Mouse (Mus musculus) heart, postnatal 0 days (tissue): ENCODE measurements around the gene Fxr1. TPM values are rescaled to one million over a fixed set of nuclear protein-coding genes. Genes with fewer than 3 reads are reported as not detected.
A peak's percentile ranks its signal among the peaks of the same experiment; 100 is the strongest.

Experiments
- ATAC-seq: fragments of 200-750 bp; cut with Nextera tagmentation; 2 replicates; pipeline ENCODE4 v1.8.0; 2017; ENCODE audit warnings: low read depth, moderate number of reproducible peaks, moderate library complexity; ENCODE audit not compliant: insufficient read depth
- DNase-seq: peaks from one replicate; pipeline ENCODE4 v3.0.0-alpha.2; 2016; ENCODE audit warnings: low spot score
- H3K27ac ChIP-seq: fragments of 300-500 bp; sonication (generic); 2 replicates; pipeline ENCODE4 v1.5.1; 2014; ENCODE audit warnings: low read depth, mild to moderate bottlenecking
- H3K27me3 ChIP-seq: fragments of 300-500 bp; sonication (generic); 2 replicates; pipeline ENCODE4 v1.6.1; 2014; ENCODE audit warnings: low read length, mixed read lengths; ENCODE audit not compliant: control insufficient read depth, insufficient read depth
- H3K36me3 ChIP-seq: fragments of 300-500 bp; sonication (generic); replicated peaks from 2 replicates; pipeline ENCODE4 v1.6.1; 2014; ENCODE audit warnings: low read length, mixed read lengths; ENCODE audit not compliant: control insufficient read depth, insufficient read depth
- H3K4me1 ChIP-seq: fragments of 300-500 bp; sonication (generic); 2 replicates; pipeline ENCODE4 v1.6.1; 2014; ENCODE audit warnings: antibody characterized with exemption; ENCODE audit not compliant: control insufficient read depth, insufficient read depth
- H3K4me2 ChIP-seq: fragments of 300-500 bp; sonication (generic); 2 replicates; pipeline ENCODE4 v1.6.1; 2014; ENCODE audit warnings: low read depth, mild to moderate bottlenecking, low read length, moderate library complexity
- H3K4me3 ChIP-seq: fragments of 300-500 bp; sonication (generic); 2 replicates; pipeline ENCODE4 v1.5.1; 2014; ENCODE audit warnings: low read depth, low read length
- H3K9ac ChIP-seq: fragments of 300-500 bp; sonication (generic); replicated peaks from 2 replicates; pipeline ENCODE4 v1.6.1; 2014; ENCODE audit warnings: low read depth, low read length, mixed read lengths
- H3K9me3 ChIP-seq: fragments of 300-500 bp; sonication (generic); replicated peaks from 2 replicates; pipeline ENCODE4 v1.6.1; 2016; ENCODE audit warnings: low read length; ENCODE audit not compliant: control insufficient read depth
- CTCF ChIP-seq: IDR thresholded peaks from 2 replicates; pipeline ENCODE4 v1.5.1; 2016; ENCODE audit warnings: antibody characterized with exemption, control low read depth, low read depth
- EP300 ChIP-seq: IDR thresholded peaks from 2 replicates; pipeline ENCODE4 v1.6.1; 2016; ENCODE audit warnings: antibody characterized with exemption, low read depth
- WGBS: fragments of 180-500 bp; shearing (Covaris S2); extraction: QIAGEN DNeasy Blood & Tissue Kit; methylation state at CpG from one replicate; pipeline ENCODE4 v1.1.7; 2014; 5-methylcytosine and 5-hydroxymethylcytosine counted together
- polyA plus RNA-seq: library from polyadenylated mRNA; unstranded; fragments of >200 nt; fragmentation: Nextera tagmentation; extraction: Ambion mirVana; gene quantifications from 2 replicates; pipeline ENCODE4 v1.2.1, GENCODE M21; 2015
- total RNA-seq: library from RNA; depleted of rRNA; stranded (reverse); fragments of >200 nt; gene quantifications from 2 replicates; pipeline ENCODE4 v1.2.3, GENCODE M21; 2014; ENCODE audit warnings: low replicate concordance

The Fxr1 gene
- total and polyA plus RNA-seq, 2 experiments from 2014 or later, result 71.1 to 71.5 TPM

- DNase-seq, result no peak
- Histone ChIP-seq H3K9me3 (no peaks in the 10 kb centered on the region), H3K4me2 (peak overlapping the region; percentile 82), H3K4me3 (peak overlapping the region; percentile 93; the same call in 1 of the 2 replicates), H3K27me3 (no peaks in the 10 kb centered on the region), H3K9ac (peak overlapping the region; percentile 93; the same call in 1 of the 2 replicates), H3K36me3 (peaks cover 7% of the 10 kb centered on the region), H3K4me1 (peaks cover 15% of the 10 kb centered on the region; the same call in 1 of the 2 replicates), H3K27ac (0 out of 2 replicates have a peak overlapping the region, but pooled peaks have one; percentile 69)
- ATAC-seq, result no peak
- WGBS, result 82% methylated on average over 3 of the region's 3 CpGs
- TF ChIP-seq EP300 (no peak), CTCF (no peak)
These were observed 62.2 kb downstream of the Fxr1 start for GRCm38 (mm10) chr3:34081929-34082328.

GRCm38 (mm10) chr3:34083655-34084054, 63.9 kb downstream of the Fxr1 start:
- H3K9ac ChIP-seq, result no peak overlapping the region
- ATAC-seq (no peak), DNase-seq (no peak)
- H3K4me3 ChIP-seq, result no peak overlapping the region
- TF ChIP-seq EP300 (no peak), CTCF (no peak)
- H3K27me3 ChIP-seq, result no peaks in the 10 kb centered on the region
- H3K4me1 ChIP-seq, result peaks cover 15% of the 10 kb centered on the region; the same call in 1 of the 2 replicates
- WGBS, result 69% methylated on average over 5 of the region's 5 CpGs
- no peak overlapping the region for H3K4me2 ChIP-seq
- no peak overlapping the region for H3K27ac ChIP-seq
- H3K36me3 ChIP-seq, result peaks cover under 1% of the 10 kb centered on the region; the same call in 1 of the 2 replicates
- H3K9me3 ChIP-seq, result no peaks in the 10 kb centered on the region

GRCm38 (mm10) chr3:34102891-34103290, 83.1 kb downstream of the Fxr1 start:
- DNase-seq (no peak), ATAC-seq (no peak)
- H3K4me1 ChIP-seq, result no peaks in the 10 kb centered on the region
- no peak overlapping the region for H3K9ac ChIP-seq
- H3K4me3 ChIP-seq, result no peak overlapping the region
- H3K27me3 ChIP-seq, result no peaks in the 10 kb centered on the region
- H3K9me3 ChIP-seq, result no peaks in the 10 kb centered on the region
- 74% methylated on average over 2 of the region's 2 CpGs for WGBS
- no peak for TF ChIP-seq CTCF
- TF ChIP-seq EP300, result no peak
- H3K4me2 ChIP-seq, result no peak overlapping the region
- H3K36me3 ChIP-seq, result no peaks in the 10 kb centered on the region
- no peak overlapping the region for H3K27ac ChIP-seq

- H3K9me3 ChIP-seq, result no peaks in the 10 kb centered on the region
- no peak overlapping the region for H3K9ac ChIP-seq
- H3K27me3 ChIP-seq, result no peaks in the 10 kb centered on the region
- 57% methylated on average over 7 of the region's 7 CpGs for WGBS
- TF ChIP-seq EP300 (no peak), CTCF (no peak)
- H3K4me3 ChIP-seq, result no peak overlapping the region
- H3K4me1 ChIP-seq, result no peaks in the 10 kb centered on the region
- DNase-seq (no peak), ATAC-seq (no peak)
- no peak overlapping the region for H3K4me2 ChIP-seq
- no peaks in the 10 kb centered on the region for H3K36me3 ChIP-seq
- no peak overlapping the region for H3K27ac ChIP-seq
These were observed 84.3 kb downstream of the Fxr1 start for GRCm38 (mm10) chr3:34103902-34104672.

DNA sequence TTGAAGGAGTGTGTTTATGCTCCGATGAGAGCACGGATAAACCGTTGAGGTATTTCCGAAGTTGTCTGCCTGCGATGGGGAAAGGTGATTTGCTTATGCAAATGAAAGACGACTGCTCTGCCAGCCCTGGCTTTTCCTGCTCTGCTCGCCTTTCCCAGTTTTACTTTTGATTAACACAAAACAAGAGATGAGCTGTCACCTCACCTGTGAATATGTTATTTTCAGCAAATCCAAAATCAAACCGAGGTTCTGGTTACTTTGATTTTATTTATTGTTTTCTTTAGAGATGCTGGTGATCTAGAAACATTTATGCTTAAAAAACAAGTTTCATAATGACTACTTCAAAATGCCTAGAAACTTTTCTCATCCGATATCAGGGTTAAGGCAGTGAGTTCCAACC, 86.7 kb downstream of the Fxr1 start:
- H3K4me2 ChIP-seq, result peak overlapping the region; percentile 44; the same call in 1 of the 2 replicates
- no peak for ATAC-seq
- H3K4me3 ChIP-seq, result peak overlapping the region; percentile 19; the same call in 1 of the 2 replicates
- H3K4me1 ChIP-seq, result no peaks in the 10 kb centered on the region
- no peaks in the 10 kb centered on the region for H3K36me3 ChIP-seq
- WGBS, result 10% methylated on average over 9 of the region's 9 CpGs
- no peak overlapping the region for H3K9ac ChIP-seq
- H3K27me3 ChIP-seq, result no peaks in the 10 kb centered on the region
- H3K9me3 ChIP-seq, result no peaks in the 10 kb centered on the region
- TF ChIP-seq EP300 (no peak), CTCF (no peak)
- H3K27ac ChIP-seq, result no peak overlapping the region
- no peak for DNase-seq
